In the genomic region with DNA sequence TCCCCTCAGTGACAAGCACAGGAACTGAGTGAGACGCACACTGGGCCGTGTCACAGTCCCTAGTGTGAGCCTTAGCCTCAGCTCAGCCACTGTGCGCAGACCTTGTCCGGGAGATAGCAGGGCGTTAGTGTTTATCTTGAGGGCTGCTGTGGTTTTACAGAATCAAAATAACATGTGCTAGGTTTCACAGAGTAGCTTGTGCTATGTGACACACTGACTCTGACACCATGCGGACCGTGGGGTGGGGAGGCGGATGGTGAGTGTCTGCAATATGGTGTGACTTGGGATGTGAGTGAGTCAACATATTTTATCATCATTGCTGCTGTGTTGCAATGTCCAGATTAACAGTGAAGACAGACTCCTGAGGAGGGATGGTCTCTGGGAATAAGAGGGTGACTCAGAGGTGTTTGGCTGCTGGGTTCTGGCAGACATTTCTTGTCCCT, we compare ENCODE assay signal across 10 mouse cellular contexts. TPM values are rescaled to one million over a fixed set of nuclear protein-coding genes. Genes with fewer than 3 reads are reported as not detected.
DNase-seq lines count a peak whose midpoint lies in the region; ATAC-seq lines count a peak whose summit lies in the region.
"Had no signal": no experiment of that assay in that cellular context is flagged by ENCODE, and none has a peak within 500 bp of the region (broad histone marks: within the 10 kb centered on the region; RNA-seq: fewer than 3 reads in every experiment).

No protein-coding gene starts in this region.

- no peaks in the 10 kb centered on the region for H3K27me3 ChIP-seq in midbrain, embryonic 14.5 days (ENCODE audit: control insufficient read depth, insufficient read depth, low read length)
- H3K27me3 ChIP-seq: hindbrain, embryonic 12.5 days had no signal

- H3K36me3 ChIP-seq in midbrain, embryonic 14.5 days (ENCODE audit: control insufficient read depth, insufficient read depth, low read length), result no peaks in the 10 kb centered on the region

- no peaks in the 10 kb centered on the region for H3K4me1 ChIP-seq in midbrain, embryonic 14.5 days (ENCODE audit: control insufficient read depth, insufficient read depth, low read length)
- H3K4me1 ChIP-seq: hindbrain, embryonic 12.5 days had no signal

- ATAC-seq in midbrain, embryonic 14.5 days (ENCODE audit: low FRiP score, low TSS enrichment), result no peak

- no peaks in the 10 kb centered on the region for H3K9me3 ChIP-seq in midbrain, embryonic 14.5 days (ENCODE audit: control insufficient read depth, low read length)
- H3K9me3 ChIP-seq: hindbrain, embryonic 12.5 days had no signal

- DNase-seq in 3T3-L1 (ENCODE audit: low read depth, low spot score) (peak; percentile 90), liver (peak; percentile 51)
- DNase-seq in CD4-positive, CD25-positive, alpha-beta regulatory T cell, adult 2 months (ENCODE audit: low read depth, low spot score), result peak; percentile 60
- DNase-seq in fibroblast of lung, adult 2 months (ENCODE audit: low read depth), result peak; percentile 72
- DNase-seq in embryo, embryonic 10 days (ENCODE audit: low spot score), result no peak
- DNase-seq in midbrain, embryonic 14.5 days, result no peak
- DNase-seq in layer of hippocampus, adult 18-20 months (ENCODE audit: low spot score in 2 of 2), result no peak
- DNase-seq: lung, adult 2 months; right cerebral cortex, postnatal 25 days had no signal

- H3K27ac ChIP-seq in midbrain, embryonic 14.5 days (replicated peaks; ENCODE audit: low read depth, low read length), result no peak overlapping the region
- H3K27ac ChIP-seq: hindbrain, embryonic 12.5 days had no signal

- 93% methylated on average over 8 of the region's 8 CpGs for WGBS in midbrain, embryonic 14.5 days

- no peak overlapping the region for H3K4me2 ChIP-seq in midbrain, embryonic 14.5 days (ENCODE audit: low read length)
- H3K4me2 ChIP-seq: hindbrain, embryonic 12.5 days had no signal

- H3K4me3 ChIP-seq in midbrain, embryonic 14.5 days (replicated peaks; ENCODE audit: low read depth, low read length), result no peak overlapping the region
- H3K4me3 ChIP-seq: hindbrain, embryonic 12.5 days had no signal

- no peak overlapping the region for H3K9ac ChIP-seq in midbrain, embryonic 14.5 days (replicated peaks; ENCODE audit: low read length)
- H3K9ac ChIP-seq: hindbrain, embryonic 12.5 days had no signal

RNA-seq across cellular contexts. Expression of a gene that starts 17.1 kb away (rescaled TPM):
- polyA plus RNA-seq in midbrain, embryonic 14.5 days (2014; fragmentation: Nextera tagmentation; extraction: Ambion mirVana), result 4.1 and 4.5 TPM in 2 replicates
- 1 to 10 TPM; 4.2 to 4.6 TPM for total RNA-seq in layer of hippocampus, adult 18-20 months (2021)

RNA-seq across cellular contexts. Expression of a gene that starts 35.4 kb away (rescaled TPM):
- polyA plus RNA-seq in midbrain, embryonic 14.5 days (2014; fragmentation: Nextera tagmentation; extraction: Ambion mirVana), result 58.7 and 72.4 TPM in 2 replicates
- total RNA-seq in layer of hippocampus, adult 18-20 months (2021), result 100 to 1,000 TPM; 151 to 155 TPM

Comparison
In these comparisons a context has a peak if more than half of its experiments do, and no peak if none do; other contexts are left out.
1. DNase-seq: peak in 3T3-L1 (single experiment), CD4-positive, CD25-positive, alpha-beta regulatory T cell, adult 2 months (single experiment), fibroblast of lung, adult 2 months (single experiment) and liver (single experiment); none in embryo, embryonic 10 days (single experiment), midbrain, embryonic 14.5 days (single experiment) and layer of hippocampus, adult 18-20 months (0 of 2).